Mouse (Mus musculus): ENCODE data around the gene Mmp28. TPM values are rescaled to one million over a fixed set of nuclear protein-coding genes. Genes with fewer than 3 reads are reported as not detected.

Gene Mmp28
- polyA plus RNA-seq, 2 experiments: 2.4 to 4.6 TPM

DNA sequence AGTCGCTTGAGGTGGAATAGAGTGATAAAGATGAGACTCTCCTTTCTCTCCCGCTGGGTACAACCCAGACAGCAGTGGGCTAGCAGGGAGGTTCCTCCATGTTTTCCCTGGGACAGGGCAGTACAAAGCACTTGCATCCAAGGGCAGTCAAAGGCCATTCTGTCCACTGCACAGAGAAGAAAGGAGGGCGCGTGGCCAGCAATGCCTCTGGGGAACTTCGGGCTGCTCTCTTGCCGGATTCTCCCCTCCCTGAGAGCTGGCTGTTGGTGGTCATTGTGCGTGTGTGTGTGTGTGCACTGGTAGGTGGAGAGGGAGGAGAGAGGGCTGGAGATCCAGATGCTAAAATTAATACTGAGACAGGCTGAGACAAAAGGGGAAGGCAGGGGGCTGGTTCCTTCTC is 21.6 kb downstream of the Mmp28 start:
- no peaks in the 10 kb centered on the region for H3K9me3 ChIP-seq (ENCODE audit: control insufficient read depth, low read length)
- 43% methylated on average over 6 of the region's 7 CpGs for WGBS
- ATAC-seq (ENCODE audit: low FRiP score, low read depth) (no peak), DNase-seq (ENCODE audit: low spot score) (no peak)
- no peak overlapping the region for H3K9ac ChIP-seq (ENCODE audit: low read depth, low read length, severe bottlenecking)
- no peak overlapping the region for H3K4me2 ChIP-seq (replicated peaks; ENCODE audit: low read depth, low read length, severe bottlenecking)
- H3K27ac ChIP-seq (replicated peaks; ENCODE audit: low read depth, low read length): no peak overlapping the region
- peaks cover 51% of the 10 kb centered on the region for H3K27me3 ChIP-seq (ENCODE audit: control insufficient read depth, insufficient read depth, low read length)
- no peak overlapping the region for H3K4me3 ChIP-seq (replicated peaks; ENCODE audit: low read length)
- no peaks in the 10 kb centered on the region for H3K36me3 ChIP-seq (ENCODE audit: control insufficient read depth, insufficient read depth, low read length)
- no peak for TF ChIP-seq POLR2A (IDR thresholded peaks at IDR 0.05; ENCODE audit: borderline replicate concordance, extremely low read depth, insufficient read depth, insufficient read length)
- no peaks in the 10 kb centered on the region; the same call in 1 of the 2 replicates for H3K4me1 ChIP-seq (ENCODE audit: control insufficient read depth, insufficient read depth, low read length)

GRCm38 (mm10) chr11:83440081-83441064 is 22.5 kb downstream of the Mmp28 start:
- 0 out of 2 replicates have a peak, but pooled peaks have one; percentile 57 for TF ChIP-seq POLR2A (IDR thresholded peaks at IDR 0.05; ENCODE audit: borderline replicate concordance, extremely low read depth, insufficient read depth, insufficient read length)
- no peaks in the 10 kb centered on the region; the same call in 1 of the 2 replicates for H3K4me1 ChIP-seq (ENCODE audit: control insufficient read depth, insufficient read depth, low read length)
- no peak overlapping the region for H3K27ac ChIP-seq (replicated peaks; ENCODE audit: low read depth, low read length)
- H3K9me3 ChIP-seq (ENCODE audit: control insufficient read depth, low read length): no peaks in the 10 kb centered on the region
- peak overlapping the region; percentile 92 for H3K4me2 ChIP-seq (replicated peaks; ENCODE audit: low read depth, low read length, severe bottlenecking)
- peak overlapping the region; percentile 55 for H3K4me3 ChIP-seq (replicated peaks; ENCODE audit: low read length)
- no peaks in the 10 kb centered on the region for H3K36me3 ChIP-seq (ENCODE audit: control insufficient read depth, insufficient read depth, low read length)
- peak overlapping the region; percentile 56 for H3K9ac ChIP-seq (ENCODE audit: low read depth, low read length, severe bottlenecking)
- H3K27me3 ChIP-seq (ENCODE audit: control insufficient read depth, insufficient read depth, low read length): peaks cover 44% of the 10 kb centered on the region
- under 1% methylated on average over 44 of the region's 75 CpGs for WGBS
- ATAC-seq (ENCODE audit: low FRiP score, low read depth): peak; percentile 93
- peak; percentile 89 for DNase-seq (ENCODE audit: low spot score)

DNA sequence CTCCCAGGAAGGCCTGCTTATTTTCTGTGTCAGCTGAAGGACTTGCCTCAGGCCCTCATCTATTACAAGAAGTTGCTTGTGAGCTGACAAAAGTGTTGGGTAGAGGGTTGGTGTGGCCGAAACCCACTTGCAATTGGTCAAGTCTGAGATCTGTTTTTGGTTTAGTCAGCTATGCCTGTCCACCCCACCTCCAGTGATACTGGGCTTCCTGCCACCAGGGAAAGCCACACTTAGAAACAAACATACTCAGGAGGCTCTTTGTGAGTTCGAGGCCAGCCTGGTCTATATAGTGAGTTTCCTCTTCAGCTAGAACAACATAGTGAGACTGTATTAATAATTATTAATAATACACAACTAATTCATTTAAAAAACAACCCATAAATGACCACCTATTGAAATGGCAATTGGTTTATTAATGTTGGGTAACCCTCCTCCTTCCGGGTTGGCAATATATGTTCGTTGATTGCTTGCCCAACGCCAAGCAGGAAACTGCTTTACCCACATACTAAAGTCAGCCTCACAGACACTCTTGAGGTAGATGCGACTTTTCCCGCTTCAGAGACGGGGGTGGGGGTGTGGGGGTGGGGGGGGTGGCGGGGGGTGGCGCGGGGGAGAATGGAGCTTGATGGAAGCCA is 23.3 kb downstream of the Mmp28 start:
- Histone ChIP-seq H3K36me3 (ENCODE audit: control insufficient read depth, insufficient read depth, low read length) (no peaks in the 10 kb centered on the region), H3K27me3 (ENCODE audit: control insufficient read depth, insufficient read depth, low read length) (peaks cover 36% of the 10 kb centered on the region), H3K27ac (replicated peaks; ENCODE audit: low read depth, low read length) (no peak overlapping the region), H3K9ac (ENCODE audit: low read depth, low read length, severe bottlenecking) (no peak overlapping the region), H3K4me2 (replicated peaks; ENCODE audit: low read depth, low read length, severe bottlenecking) (peak overlapping the region; percentile 92), H3K4me3 (replicated peaks; ENCODE audit: low read length) (peak overlapping the region; percentile 55), H3K9me3 (ENCODE audit: control insufficient read depth, low read length) (no peaks in the 10 kb centered on the region), H3K4me1 (ENCODE audit: control insufficient read depth, insufficient read depth, low read length) (no peaks in the 10 kb centered on the region)
- TF ChIP-seq POLR2A (IDR thresholded peaks at IDR 0.05; ENCODE audit: borderline replicate concordance, extremely low read depth, insufficient read depth, insufficient read length): no peak
- DNase-seq (ENCODE audit: low spot score): no peak
- WGBS: 27% methylated on average over 11 of the region's 11 CpGs
- no peak for ATAC-seq (ENCODE audit: low FRiP score, low read depth)

GRCm38 (mm10) chr11:83437377-83437776 is 25.5 kb downstream of the Mmp28 start, which contains the start of gene 1700020L24Rik:
Gene 1700020L24Rik (plus strand): TSS chr11:83437677.
- TF ChIP-seq POLR2A (IDR thresholded peaks at IDR 0.05; ENCODE audit: borderline replicate concordance, extremely low read depth, insufficient read depth, insufficient read length): no peak
- no peaks in the 10 kb centered on the region for H3K36me3 ChIP-seq (ENCODE audit: control insufficient read depth, insufficient read depth, low read length)
- H3K27me3 ChIP-seq (ENCODE audit: control insufficient read depth, insufficient read depth, low read length): peaks cover 15% of the 10 kb centered on the region
- WGBS: 93% methylated on average over 1 of the region's 1 CpGs
- H3K4me3 ChIP-seq (replicated peaks; ENCODE audit: low read length): no peak within 1 kb of the TSS
- DNase-seq (ENCODE audit: low spot score): no peak
- no peaks in the 10 kb centered on the region for H3K9me3 ChIP-seq (ENCODE audit: control insufficient read depth, low read length)
- no peak for ATAC-seq (ENCODE audit: low FRiP score, low read depth)
- no peak within 1 kb of the TSS for H3K9ac ChIP-seq (ENCODE audit: low read depth, low read length, severe bottlenecking)
- H3K4me1 ChIP-seq (ENCODE audit: control insufficient read depth, insufficient read depth, low read length): no peaks in the 10 kb centered on the region
- H3K27ac ChIP-seq (replicated peaks; ENCODE audit: low read depth, low read length): no peak within 1 kb of the TSS
- H3K4me2 ChIP-seq (replicated peaks; ENCODE audit: low read depth, low read length, severe bottlenecking): no peak within 1 kb of the TSS

- TF ChIP-seq POLR2A (IDR thresholded peaks at IDR 0.05; ENCODE audit: borderline replicate concordance, extremely low read depth, insufficient read depth, insufficient read length): no peak
- H3K4me2 ChIP-seq (replicated peaks; ENCODE audit: low read depth, low read length, severe bottlenecking): no peak overlapping the region
- WGBS: 63% methylated on average over 2 of the region's 2 CpGs
Measured at GRCm38 (mm10) chr11:83432533-83432932, 30.3 kb downstream of the Mmp28 start.

More at GRCm38 (mm10) chr11:83432533-83432932, 30.3 kb downstream of the Mmp28 start:
- no peaks in the 10 kb centered on the region for H3K4me1 ChIP-seq (ENCODE audit: control insufficient read depth, insufficient read depth, low read length)
- DNase-seq (ENCODE audit: low spot score) (no peak), ATAC-seq (ENCODE audit: low FRiP score, low read depth) (no peak)
- no peak overlapping the region for H3K27ac ChIP-seq (replicated peaks; ENCODE audit: low read depth, low read length)
- no peak overlapping the region for H3K4me3 ChIP-seq (replicated peaks; ENCODE audit: low read length)
- H3K9me3 ChIP-seq (ENCODE audit: control insufficient read depth, low read length): no peaks in the 10 kb centered on the region
- no peak overlapping the region for H3K9ac ChIP-seq (ENCODE audit: low read depth, low read length, severe bottlenecking)
- peaks cover 16% of the 10 kb centered on the region for H3K27me3 ChIP-seq (ENCODE audit: control insufficient read depth, insufficient read depth, low read length)
- H3K36me3 ChIP-seq (ENCODE audit: control insufficient read depth, insufficient read depth, low read length): no peaks in the 10 kb centered on the region

Data from limb, embryonic 14.5 days (tissue).